Mouse (Mus musculus): Measurements from ENCODE around the gene Rtn1. TPM values are rescaled to one million over a fixed set of nuclear protein-coding genes. Genes with fewer than 3 reads are reported as not detected.

Gene Rtn1
- polyA plus RNA-seq, 1 experiment, result not detected

DNA sequence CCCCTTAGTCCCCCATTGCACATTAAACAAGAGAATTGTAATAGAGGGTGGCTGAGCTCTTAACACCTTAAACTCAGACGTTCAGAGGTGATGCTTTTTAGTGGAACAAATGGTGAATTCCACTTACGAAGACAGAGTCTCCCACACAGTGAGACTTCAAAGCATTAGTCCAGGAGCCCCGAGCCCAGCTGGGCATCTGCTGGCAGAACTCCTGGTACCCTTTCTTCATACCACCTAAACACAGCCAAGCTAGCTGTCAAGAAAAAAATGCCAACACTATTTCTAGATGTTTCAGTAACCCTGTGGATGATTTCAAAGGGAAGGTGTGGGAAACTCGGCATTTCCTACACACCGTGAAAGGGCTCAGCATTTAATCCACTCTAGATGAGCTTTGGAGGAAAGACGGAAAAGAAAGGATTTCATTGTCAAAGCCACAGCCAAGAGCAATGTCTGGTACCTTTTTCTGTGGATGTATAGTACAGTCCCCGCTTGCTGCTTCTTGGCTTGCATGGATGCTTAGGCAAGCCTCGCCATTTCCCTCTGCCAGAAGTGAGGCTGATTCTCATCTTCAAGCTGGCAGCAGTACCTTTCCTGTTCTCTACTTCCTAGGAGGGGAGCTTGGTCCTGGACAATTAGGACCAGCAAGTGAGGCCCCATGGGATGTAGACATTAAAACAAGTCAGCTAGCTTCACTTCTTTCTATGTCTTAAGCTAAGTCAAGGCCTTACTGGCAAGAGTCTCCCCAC lies 179.2 kb downstream of the Rtn1 start:
- Histone ChIP-seq H3K27me3 (ENCODE audit: control insufficient read depth, insufficient read depth, insufficient read length) (peaks cover 6% of the 10 kb centered on the region), H3K36me3 (ENCODE audit: control insufficient read depth, insufficient read depth) (no peaks in the 10 kb centered on the region), H3K4me3 (no peak overlapping the region), H3K4me2 (ENCODE audit: low read depth) (no peak overlapping the region), H3ac (ENCODE audit: control insufficient read depth, insufficient read length) (no peak overlapping the region), H3K79me2 (ENCODE audit: control insufficient read depth, insufficient read depth) (no peaks in the 10 kb centered on the region)
- TF ChIP-seq MYOD1 (IDR thresholded peaks at IDR 0.05; ENCODE audit: control insufficient read depth in 1 of 3, insufficient read length in 2 of 3, low read depth in 2 of 3) (no peak), TCF3 (IDR thresholded peaks at IDR 0.05; ENCODE audit: insufficient read length, low read depth) (no peak), REST (IDR thresholded peaks at IDR 0.05; ENCODE audit: insufficient read depth, insufficient read length) (no peak), CEBPB (IDR thresholded peaks at IDR 0.05; ENCODE audit: insufficient read depth, poor library complexity, severe bottlenecking) (no peak), USF1 (IDR thresholded peaks at IDR 0.05; ENCODE audit: low read depth) (no peak), E2F4 (IDR thresholded peaks at IDR 0.05; ENCODE audit: insufficient read depth) (no peak), POLR2A (IDR thresholded peaks at IDR 0.05; ENCODE audit: insufficient read length, low read depth) (no peak)

DNA sequence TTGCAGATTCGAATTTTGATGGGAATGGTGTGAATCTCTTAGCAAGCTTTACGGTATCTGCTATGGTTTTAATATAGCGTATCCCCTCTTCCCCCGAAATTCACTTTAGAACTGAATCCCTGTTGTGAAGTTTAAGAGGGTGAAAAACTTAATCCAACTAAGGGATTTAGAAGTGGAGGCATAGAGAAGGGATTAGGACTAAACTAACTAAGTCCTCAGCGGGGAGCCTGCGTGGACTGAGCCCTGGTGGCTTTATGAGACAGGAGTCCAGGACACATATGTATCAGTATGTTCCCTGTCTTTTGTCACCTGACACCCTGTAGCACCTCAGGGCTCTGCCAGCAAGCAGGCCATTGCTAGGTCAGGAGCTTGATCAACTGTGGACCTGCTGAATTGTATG lies 181.1 kb downstream of the Rtn1 start:
- Histone ChIP-seq H3K4me2 (ENCODE audit: low read depth) (no peak overlapping the region), H3K36me3 (ENCODE audit: control insufficient read depth, insufficient read depth) (no peaks in the 10 kb centered on the region), H3K79me2 (ENCODE audit: control insufficient read depth, insufficient read depth) (no peaks in the 10 kb centered on the region), H3K4me3 (no peak overlapping the region), H3ac (ENCODE audit: control insufficient read depth, insufficient read length) (no peak overlapping the region), H3K27me3 (ENCODE audit: control insufficient read depth, insufficient read depth, insufficient read length) (peaks cover 6% of the 10 kb centered on the region)
- TF ChIP-seq REST (IDR thresholded peaks at IDR 0.05; ENCODE audit: insufficient read depth, insufficient read length) (no peak), POLR2A (IDR thresholded peaks at IDR 0.05; ENCODE audit: insufficient read length, low read depth) (no peak), SRF (IDR thresholded peaks at IDR 0.05; ENCODE audit: control insufficient read depth, insufficient read length, low read depth) (no peak), MAX (IDR thresholded peaks at IDR 0.05; ENCODE audit: low read depth) (no peak), E2F4 (IDR thresholded peaks at IDR 0.05; ENCODE audit: insufficient read depth) (no peak), TCF12 (IDR thresholded peaks at IDR 0.05; ENCODE audit: insufficient read depth, poor library complexity, severe bottlenecking) (no peak), TCF3 (IDR thresholded peaks at IDR 0.05; ENCODE audit: insufficient read length, low read depth) (no peak), MYOG (IDR thresholded peaks at IDR 0.05; ENCODE audit: control insufficient read depth in 1 of 3, insufficient read depth in 1 of 3, insufficient read length in 2 of 3, low read depth in 2 of 3) (no peak), MYOD1 (IDR thresholded peaks at IDR 0.05; ENCODE audit: control insufficient read depth in 1 of 3, insufficient read length in 2 of 3, low read depth in 2 of 3) (no peak), CEBPB (IDR thresholded peaks at IDR 0.05; ENCODE audit: insufficient read depth, poor library complexity, severe bottlenecking) (no peak), USF1 (IDR thresholded peaks at IDR 0.05; ENCODE audit: low read depth) (no peak), POLR2AphosphoS2 (IDR thresholded peaks at IDR 0.05; ENCODE audit: insufficient read length, low read depth) (no peak)

DNA sequence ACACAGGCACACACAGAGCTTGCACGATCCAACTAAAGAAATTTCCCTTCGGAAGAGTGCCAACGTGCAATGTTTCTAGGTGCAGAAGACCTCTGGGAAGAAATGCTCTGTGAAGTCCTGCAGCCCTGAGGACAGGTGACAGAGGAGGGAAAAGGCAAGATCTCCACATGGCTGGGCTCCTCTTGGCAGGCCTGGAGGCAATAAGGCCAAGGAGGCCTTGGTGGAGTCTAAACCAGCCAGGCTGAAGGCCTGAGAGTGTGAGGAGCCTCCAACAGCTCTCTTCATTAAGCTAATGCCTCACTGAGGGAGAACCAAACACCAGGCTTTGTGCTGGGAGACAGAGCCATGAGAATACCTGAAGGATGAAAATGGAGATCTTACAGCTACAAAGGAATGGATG lies 183.5 kb downstream of the Rtn1 start:
- no peak overlapping the region for H3ac ChIP-seq (ENCODE audit: control insufficient read depth, insufficient read length)
- no peak overlapping the region for H3K4me2 ChIP-seq (ENCODE audit: low read depth)
- no peak overlapping the region for H3K4me3 ChIP-seq
- H3K27me3 ChIP-seq (ENCODE audit: control insufficient read depth, insufficient read depth, insufficient read length), result peaks cover 6% of the 10 kb centered on the region
- H3K36me3 ChIP-seq (ENCODE audit: control insufficient read depth, insufficient read depth), result no peaks in the 10 kb centered on the region
- H3K79me2 ChIP-seq (ENCODE audit: control insufficient read depth, insufficient read depth), result no peaks in the 10 kb centered on the region
- no peak for TF ChIP-seq E2F4 (IDR thresholded peaks at IDR 0.05; ENCODE audit: insufficient read depth)
- TF ChIP-seq MYOD1 (IDR thresholded peaks at IDR 0.05; ENCODE audit: control insufficient read depth in 1 of 3, insufficient read length in 2 of 3, low read depth in 2 of 3), result no peak
- TF ChIP-seq SRF (IDR thresholded peaks at IDR 0.05; ENCODE audit: control insufficient read depth, insufficient read length, low read depth), result no peak
- TF ChIP-seq POLR2AphosphoS2 (IDR thresholded peaks at IDR 0.05; ENCODE audit: insufficient read length, low read depth), result no peak
- TF ChIP-seq MYOG (IDR thresholded peaks at IDR 0.05; ENCODE audit: control insufficient read depth in 1 of 3, insufficient read depth in 1 of 3, insufficient read length in 2 of 3, low read depth in 2 of 3), result no peak
- no peak for TF ChIP-seq REST (IDR thresholded peaks at IDR 0.05; ENCODE audit: insufficient read depth, insufficient read length)
- no peak for TF ChIP-seq POLR2A (IDR thresholded peaks at IDR 0.05; ENCODE audit: insufficient read length, low read depth)
- no peak for TF ChIP-seq TCF3 (IDR thresholded peaks at IDR 0.05; ENCODE audit: insufficient read length, low read depth)
- TF ChIP-seq TCF12 (IDR thresholded peaks at IDR 0.05; ENCODE audit: insufficient read depth, poor library complexity, severe bottlenecking), result no peak
- TF ChIP-seq CEBPB (IDR thresholded peaks at IDR 0.05; ENCODE audit: insufficient read depth, poor library complexity, severe bottlenecking), result no peak
- no peak for TF ChIP-seq USF1 (IDR thresholded peaks at IDR 0.05; ENCODE audit: low read depth)

DNA sequence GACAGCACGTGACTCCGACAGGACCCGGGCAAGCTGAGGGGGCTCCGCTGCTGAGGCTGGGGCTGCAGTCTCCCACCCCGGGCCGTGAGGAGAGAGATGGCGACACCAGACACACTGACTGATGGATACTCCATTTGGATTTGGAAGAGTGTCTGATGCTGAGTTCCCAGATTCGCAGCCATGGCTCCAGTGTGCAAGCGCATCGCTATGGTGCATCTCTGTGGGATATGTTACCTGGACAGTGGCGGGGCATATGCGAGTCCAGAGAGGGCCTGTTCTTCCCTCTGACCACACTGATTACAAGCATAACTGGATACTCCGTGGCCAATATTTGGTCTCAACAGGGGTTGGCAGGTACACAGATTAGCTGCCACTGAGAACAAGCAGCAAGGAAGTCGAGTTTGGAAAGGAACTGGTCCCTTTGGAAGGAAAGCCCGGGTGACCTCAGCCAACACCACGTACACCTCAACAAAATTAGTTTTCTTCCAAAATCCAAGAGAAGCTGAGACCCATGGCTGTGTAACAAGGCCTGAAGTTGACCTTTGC lies 185.2 kb downstream of the Rtn1 start:
- H3K27me3 ChIP-seq (ENCODE audit: control insufficient read depth, insufficient read depth, insufficient read length), result peaks cover 12% of the 10 kb centered on the region
- no peaks in the 10 kb centered on the region for H3K79me2 ChIP-seq (ENCODE audit: control insufficient read depth, insufficient read depth)
- TF ChIP-seq E2F4 (IDR thresholded peaks at IDR 0.05; ENCODE audit: insufficient read depth) (no peak), POLR2A (IDR thresholded peaks at IDR 0.05; ENCODE audit: insufficient read length, low read depth) (no peak), MYOD1 (IDR thresholded peaks at IDR 0.05; ENCODE audit: control insufficient read depth in 1 of 3, insufficient read length in 2 of 3, low read depth in 2 of 3) (no peak), TCF12 (IDR thresholded peaks at IDR 0.05; ENCODE audit: insufficient read depth, poor library complexity, severe bottlenecking) (no peak), CEBPB (IDR thresholded peaks at IDR 0.05; ENCODE audit: insufficient read depth, poor library complexity, severe bottlenecking) (no peak), MYOG (IDR thresholded peaks at IDR 0.05; ENCODE audit: control insufficient read depth in 1 of 3, insufficient read depth in 1 of 3, insufficient read length in 2 of 3, low read depth in 2 of 3) (no peak), SRF (IDR thresholded peaks at IDR 0.05; ENCODE audit: control insufficient read depth, insufficient read length, low read depth) (no peak), USF1 (IDR thresholded peaks at IDR 0.05; ENCODE audit: low read depth) (no peak), TCF3 (IDR thresholded peaks at IDR 0.05; ENCODE audit: insufficient read length, low read depth) (no peak), REST (IDR thresholded peaks at IDR 0.05; ENCODE audit: insufficient read depth, insufficient read length) (no peak), MAX (IDR thresholded peaks at IDR 0.05; ENCODE audit: low read depth) (no peak), POLR2AphosphoS2 (IDR thresholded peaks at IDR 0.05; ENCODE audit: insufficient read length, low read depth) (no peak)

More for the DNA sequence above, 185.2 kb downstream of the Rtn1 start:
- Histone ChIP-seq H3K4me3 (no peak overlapping the region), H3K36me3 (ENCODE audit: control insufficient read depth, insufficient read depth) (no peaks in the 10 kb centered on the region), H3ac (ENCODE audit: control insufficient read depth, insufficient read length) (no peak overlapping the region), H3K4me2 (ENCODE audit: low read depth) (no peak overlapping the region)

Data from myocyte (in vitro differentiated cells).